Mouse (Mus musculus) liver, embryonic 14.5 days (tissue): ENCODE measurements around the gene Saa3. TPM values are rescaled to one million over a fixed set of nuclear protein-coding genes. Genes with fewer than 3 reads are reported as not detected.

ENCODE experiments used
- ATAC-seq: fragments of 200-750 bp; cut with Nextera tagmentation; 2 replicates; pipeline ENCODE4 v1.8.0; 2017; ENCODE audit warnings: moderate number of reproducible peaks, mild to moderate bottlenecking, moderate library complexity; ENCODE audit not compliant: insufficient read depth
- DNase-seq, 3 experiments: peaks; one replicate each; pipeline ENCODE4 v3.0.0-alpha.2; 2012 to 2013; ENCODE audit warnings: low read depth in 3 of 3, low spot score in 3 of 3
- H3K27ac ChIP-seq: fragments of 300-500 bp; sonication (generic); 2 replicates; pipeline ENCODE4 v1.5.1; 2014; ENCODE audit warnings: moderate library complexity, mild to moderate bottlenecking, control low read depth, inconsistent platforms
- H3K27me3 ChIP-seq: fragments of 300-500 bp; sonication (generic); 2 replicates; pipeline ENCODE4 v1.6.1; 2014; ENCODE audit warnings: mild to moderate bottlenecking, low read length, moderate library complexity; ENCODE audit not compliant: control insufficient read depth, insufficient read depth
- H3K36me3 ChIP-seq: fragments of 300-500 bp; sonication (generic); replicated peaks from 2 replicates; pipeline ENCODE4 v1.6.1; 2014; ENCODE audit warnings: low read depth; ENCODE audit not compliant: control insufficient read depth, insufficient read depth
- H3K4me1 ChIP-seq, 2 experiments: fragments of 200-500 bp in 1 of 2; fragments of 300-500 bp in 1 of 2; sonication (generic) in 1 of 2; replicated peaks; 2 replicates each; pipeline ENCODE4 v1.6.1; 2012 to 2014; ENCODE audit warnings: antibody characterized with exemption in 1 of 2, inconsistent platforms in 1 of 2, low read length in 1 of 2; ENCODE audit not compliant: control insufficient read depth in 2 of 2, insufficient read depth in 2 of 2
- H3K4me2 ChIP-seq: fragments of 300-500 bp; sonication (generic); 2 replicates; pipeline ENCODE4 v1.6.1; 2014; ENCODE audit warnings: low read depth, mild to moderate bottlenecking, control low read depth, moderate library complexity
- H3K4me3 ChIP-seq, 2 experiments: fragments of 200-500 bp in 1 of 2; fragments of 300-500 bp in 1 of 2; sonication (generic) in 1 of 2; 2 replicates each; pipeline ENCODE4 v1.5.1; 2012 to 2014; ENCODE audit warnings: low read depth in 2 of 2, low read length in 2 of 2, mild to moderate bottlenecking in 2 of 2, control low read depth in 1 of 2, inconsistent platforms in 1 of 2, moderate library complexity in 1 of 2; ENCODE audit not compliant: insufficient read depth in 1 of 2
- H3K9ac ChIP-seq: fragments of 300-500 bp; sonication (generic); replicated peaks from 2 replicates; pipeline ENCODE4 v1.6.1; 2014; ENCODE audit warnings: mild to moderate bottlenecking, control low read depth, moderate library complexity
- H3K9me3 ChIP-seq: fragments of 300-500 bp; sonication (generic); 2 replicates; pipeline ENCODE4 v1.6.1; 2016; ENCODE audit warnings: low read length, mixed read lengths; ENCODE audit not compliant: control insufficient read depth
- CTCF ChIP-seq: IDR thresholded peaks from 2 replicates; pipeline ENCODE4 v1.5.1; 2016; ENCODE audit warnings: antibody characterized with exemption, low read depth, control low read depth
- EP300 ChIP-seq: IDR thresholded peaks from 2 replicates; pipeline ENCODE4 v1.6.1; 2016; ENCODE audit warnings: antibody characterized with exemption, low read depth
- WGBS: fragments of 180-500 bp; shearing (Covaris S2); extraction: QIAGEN DNeasy Blood & Tissue Kit; methylation state at CpG from one replicate; pipeline ENCODE4 v1.1.7; 2014; ENCODE audit not compliant: insufficient replicate concordance; 5-methylcytosine and 5-hydroxymethylcytosine counted together
- polyA plus RNA-seq, 2 experiments: library from polyadenylated mRNA; depleted of rRNA in 1 of 2; stranded (reverse) in 1 of 2; unstranded in 1 of 2; fragments of >200 nt; fragmentation: Nextera tagmentation in 1 of 2; extraction: Ambion mirVana in 1 of 2; gene quantifications; 2 replicates each; pipeline versions ENCODE4 v1.2.1 to v1.2.3; 2012 to 2014

Gene Saa3
- polyA plus RNA-seq, 2 experiments = 1.0 to 3.4 TPM

DNA sequence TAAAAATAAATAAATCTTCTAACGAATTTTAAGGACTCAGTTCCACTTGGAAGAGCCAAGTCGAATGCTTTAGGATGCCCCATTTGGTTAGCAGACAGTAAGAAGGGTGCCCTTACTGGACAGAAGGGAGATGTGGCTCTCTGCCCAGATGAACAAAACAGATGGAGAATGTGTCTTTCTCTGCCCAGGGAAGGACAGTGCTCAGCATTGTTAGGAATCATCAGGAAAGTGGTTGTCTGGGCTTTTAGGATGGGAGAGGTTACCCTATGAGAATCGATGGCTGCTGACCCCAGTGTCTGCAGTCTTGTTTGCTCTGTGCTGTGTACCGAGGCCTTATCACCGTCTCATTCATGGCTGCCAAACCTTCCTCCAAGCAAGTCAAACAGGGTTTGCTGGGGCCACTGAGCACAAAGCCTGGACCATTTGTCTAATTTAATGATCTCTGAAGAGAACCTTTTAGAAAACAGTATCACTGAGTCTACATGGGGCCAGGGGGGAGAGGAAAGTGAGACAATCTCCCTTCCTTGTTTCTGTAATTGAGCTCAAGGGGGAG, 38.6 kb downstream of the Saa3 start:
- ATAC-seq (no peak), DNase-seq (no peak)
- 43% methylated on average over 5 of the region's 5 CpGs for WGBS
- H3K27me3 ChIP-seq = no peaks in the 10 kb centered on the region
- no peaks in the 10 kb centered on the region for H3K9me3 ChIP-seq
- no peaks in the 10 kb centered on the region for H3K36me3 ChIP-seq
- no peak overlapping the region for H3K27ac ChIP-seq
- H3K4me2 ChIP-seq = no peak overlapping the region
- H3K4me3 ChIP-seq = no peak overlapping the region
- no peak overlapping the region for H3K9ac ChIP-seq
- H3K4me1 ChIP-seq = no peaks in the 10 kb centered on the region; a peak in 1 of 4 replicates
- TF ChIP-seq EP300 (no peak), CTCF (no peak)

DNA sequence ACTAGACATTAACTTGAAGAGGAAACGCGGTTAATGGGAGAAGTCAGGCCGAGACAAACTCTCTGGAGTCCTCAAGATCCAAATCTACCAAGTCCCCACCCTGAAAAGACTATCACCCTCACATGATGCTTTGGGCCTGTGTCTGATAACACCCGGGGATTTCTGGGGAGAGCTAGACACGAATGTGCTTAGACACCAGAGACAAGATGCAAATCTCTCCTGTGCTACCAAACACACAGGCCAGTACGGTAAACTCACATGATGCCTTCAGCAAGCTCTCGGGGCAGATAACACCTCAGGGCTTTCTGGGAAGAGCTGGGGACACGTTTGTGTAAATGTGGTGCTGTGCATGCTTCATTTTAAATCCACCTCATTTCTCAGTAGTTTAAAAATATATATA, 39.6 kb downstream of the Saa3 start:
- H3K9me3 ChIP-seq = no peaks in the 10 kb centered on the region
- H3K4me2 ChIP-seq = no peak overlapping the region
- H3K4me1 ChIP-seq = no peaks in the 10 kb centered on the region; a peak in 1 of 4 replicates
- 27% methylated on average over 8 of the region's 8 CpGs for WGBS
- no peak overlapping the region for H3K27ac ChIP-seq
- DNase-seq (peak in 1 of 3 experiments; percentile 31), ATAC-seq (no peak)
- no peaks in the 10 kb centered on the region for H3K27me3 ChIP-seq
- H3K9ac ChIP-seq = no peak overlapping the region
- no peak overlapping the region for H3K4me3 ChIP-seq
- H3K36me3 ChIP-seq = no peaks in the 10 kb centered on the region
- TF ChIP-seq EP300 (no peak), CTCF (no peak)

DNA sequence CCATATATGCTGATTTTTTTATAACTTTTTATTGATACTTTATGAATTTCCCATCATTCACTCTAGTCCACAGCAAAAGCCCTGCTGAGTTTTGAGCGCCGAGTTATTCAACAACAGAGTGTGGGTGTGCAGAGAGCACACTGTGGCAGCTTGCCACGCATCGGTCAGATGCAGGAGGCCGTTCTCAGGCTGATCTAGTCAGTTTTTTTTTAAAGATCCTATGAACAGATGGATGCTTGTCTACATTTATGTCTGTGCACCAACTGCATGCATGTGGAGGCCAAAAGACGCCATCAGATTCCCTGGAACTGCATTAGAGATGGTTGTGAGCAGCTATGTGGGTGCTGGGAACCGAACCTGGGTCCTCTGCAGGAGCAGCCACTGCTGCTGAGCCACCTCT, 40.4 kb downstream of the Saa3 start:
- H3K4me2 ChIP-seq = no peak overlapping the region
- H3K27ac ChIP-seq = no peak overlapping the region
- H3K9ac ChIP-seq = no peak overlapping the region
- ATAC-seq = no peak
- no peaks in the 10 kb centered on the region for H3K36me3 ChIP-seq
- TF ChIP-seq CTCF (no peak), EP300 (no peak)
- H3K27me3 ChIP-seq = no peaks in the 10 kb centered on the region
- H3K4me3 ChIP-seq = no peak overlapping the region
- no peak for DNase-seq
- no peaks in the 10 kb centered on the region; a peak in 1 of 4 replicates for H3K4me1 ChIP-seq
- WGBS = 72% methylated on average over 7 of the region's 7 CpGs
- no peaks in the 10 kb centered on the region for H3K9me3 ChIP-seq

DNA sequence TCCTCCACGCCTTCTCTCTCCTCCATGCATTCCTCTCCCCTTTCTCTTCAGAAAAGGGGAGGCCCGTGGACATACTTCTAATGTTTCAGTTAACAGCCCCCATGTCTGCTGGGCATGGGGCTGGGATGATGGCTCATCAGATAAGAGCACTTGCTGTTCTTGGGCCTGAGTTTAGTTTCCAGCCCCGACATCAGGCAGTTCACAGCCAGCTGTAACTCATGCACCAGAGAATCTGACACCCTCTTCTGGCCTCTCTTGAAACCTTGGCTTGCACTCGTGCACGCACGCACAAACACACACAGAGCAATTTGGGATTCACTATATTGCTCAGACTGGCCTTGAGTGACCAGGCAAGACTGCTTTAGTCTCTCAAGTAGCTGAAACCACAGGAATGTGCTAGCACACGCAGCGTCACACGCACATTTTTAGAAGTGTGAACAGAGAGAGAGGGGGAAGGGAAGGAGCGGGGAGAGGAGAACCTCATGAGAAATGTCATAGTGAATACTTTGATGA, 43.3 kb downstream of the Saa3 start, which contains the start of gene Tph1:
Gene Tph1, minus strand, starts transcription at position 378 of the 513 bp plus-strand sequence.
- Histone ChIP-seq H3K4me1 (no peaks in the 10 kb centered on the region; a peak in 1 of 4 replicates), H3K9me3 (no peaks in the 10 kb centered on the region), H3K27ac (no peak within 1 kb of the TSS), H3K4me3 (no peak within 1 kb of the TSS), H3K4me2 (no peak within 1 kb of the TSS), H3K27me3 (peaks cover 7% of the 10 kb centered on the region), H3K36me3 (no peaks in the 10 kb centered on the region), H3K9ac (no peak within 1 kb of the TSS)
- 39% methylated on average over 10 of the region's 10 CpGs for WGBS
- TF ChIP-seq EP300 (no peak), CTCF (no peak)
- DNase-seq = no peak
- no peak for ATAC-seq

DNA sequence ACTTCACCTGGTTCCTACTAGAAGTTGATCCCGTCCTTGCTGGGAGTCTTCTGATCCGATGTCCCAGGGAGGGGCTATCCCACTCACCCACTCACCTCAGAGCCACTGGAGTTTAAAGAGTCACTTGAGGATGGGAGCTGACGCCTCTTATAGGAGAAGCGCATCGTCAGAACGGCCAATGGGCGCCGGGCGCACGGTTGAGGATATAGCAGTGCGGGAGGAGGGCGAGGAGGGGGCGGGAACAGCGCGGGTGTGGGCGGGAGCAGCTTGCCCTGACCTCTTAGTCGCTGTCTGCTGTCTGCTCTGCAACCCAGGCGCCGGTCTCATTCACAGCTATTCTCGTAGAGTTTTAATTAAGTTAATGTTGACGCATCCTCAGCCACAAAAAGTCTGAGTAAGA, 48.2 kb downstream of the Saa3 start:
- Histone ChIP-seq H3K4me1 (no peaks in the 10 kb centered on the region), H3K27me3 (peaks cover 18% of the 10 kb centered on the region), H3K36me3 (no peaks in the 10 kb centered on the region), H3K4me3 (no peak overlapping the region), H3K4me2 (no peak overlapping the region), H3K27ac (no peak overlapping the region), H3K9ac (no peak overlapping the region), H3K9me3 (no peaks in the 10 kb centered on the region)
- ATAC-seq (no peak), DNase-seq (no peak)
- 2% methylated on average over 20 of the region's 21 CpGs for WGBS
- TF ChIP-seq CTCF = no peak
